Mouse (Mus musculus) stomach, embryonic 15.5 days (tissue): ENCODE data around the gene 1700019D03Rik. TPM values are rescaled to one million over a fixed set of nuclear protein-coding genes. Genes with fewer than 3 reads are reported as not detected.

Source experiments
- ATAC-seq: fragments of 200-750 bp; cut with Nextera tagmentation; 2 replicates; pipeline ENCODE4 v1.8.0; 2017; ENCODE audit warnings: low read depth, moderate number of reproducible peaks, moderate TSS enrichment; ENCODE audit not compliant: insufficient read depth, low FRiP score
- H3K27ac ChIP-seq: fragments of 300-500 bp; sonication (generic); 2 replicates; pipeline ENCODE4 v1.5.1; 2015; ENCODE audit warnings: mild to moderate bottlenecking, inconsistent platforms
- H3K27me3 ChIP-seq: fragments of 300-500 bp; sonication (generic); replicated peaks from 2 replicates; pipeline ENCODE4 v1.6.1; 2015; ENCODE audit warnings: inconsistent platforms
- H3K36me3 ChIP-seq: fragments of 300-500 bp; sonication (generic); 2 replicates; pipeline ENCODE4 v1.6.1; 2015; ENCODE audit warnings: inconsistent platforms
- H3K4me1 ChIP-seq: fragments of 300-500 bp; sonication (generic); 2 replicates; pipeline ENCODE4 v1.6.1; 2015; ENCODE audit warnings: inconsistent platforms
- H3K4me2 ChIP-seq: fragments of 300-500 bp; sonication (generic); 2 replicates; pipeline ENCODE4 v1.6.1; 2015; ENCODE audit warnings: mild to moderate bottlenecking, inconsistent platforms
- H3K4me3 ChIP-seq: fragments of 300-500 bp; sonication (generic); replicated peaks from 2 replicates; pipeline ENCODE4 v1.5.1; 2015; ENCODE audit warnings: inconsistent platforms
- H3K9ac ChIP-seq: fragments of 300-500 bp; sonication (generic); 2 replicates; pipeline ENCODE4 v1.6.1; 2015; ENCODE audit warnings: inconsistent platforms
- H3K9me3 ChIP-seq: fragments of 300-500 bp; sonication (generic); 2 replicates; pipeline ENCODE4 v1.6.1; 2016; ENCODE audit warnings: inconsistent platforms
- WGBS: fragments of 180-500 bp; shearing (Covaris S2); methylation state at CpG from one replicate; pipeline ENCODE4 v1.1.7; 2015; 5-methylcytosine and 5-hydroxymethylcytosine counted together
- polyA plus RNA-seq: library from polyadenylated mRNA; unstranded; fragments of >200 nt; fragmentation: Nextera tagmentation; extraction: Ambion mirVana; gene quantifications from 2 replicates; pipeline ENCODE4 v1.2.1, GENCODE M21; 2015

Gene 1700019D03Rik
- polyA plus RNA-seq: 13.5 and 14.5 TPM in 2 replicates

DNA sequence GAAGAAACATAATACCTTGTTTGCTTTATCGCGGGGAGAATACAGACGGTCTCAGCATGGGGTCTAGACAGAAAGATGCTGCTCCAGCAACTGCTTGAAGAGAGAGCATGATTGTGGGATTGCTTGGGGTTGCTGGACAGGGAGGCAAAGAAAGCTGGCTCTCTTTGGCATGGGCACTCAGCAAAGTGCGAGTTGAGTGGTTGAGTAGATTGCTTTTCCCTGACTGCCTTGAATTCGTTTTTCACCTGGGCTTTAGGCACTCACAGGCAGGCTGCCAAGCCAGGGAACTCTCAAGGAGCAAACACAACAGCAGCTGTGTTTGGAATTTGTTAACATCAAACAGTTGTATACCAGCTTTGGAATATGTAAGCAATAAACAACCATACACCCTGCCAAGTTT, at the start of gene 1700019D03Rik:
Gene 1700019D03Rik (minus strand): TSS at position 101 of the 400 bp plus-strand sequence.
- 47% methylated on average over 5 of the region's 5 CpGs for WGBS
- Histone ChIP-seq H3K4me3 (no peak within 1 kb of the TSS), H3K4me2 (no peak within 1 kb of the TSS), H3K9me3 (no peaks in the 10 kb centered on the region), H3K36me3 (no peaks in the 10 kb centered on the region), H3K9ac (no peak within 1 kb of the TSS), H3K4me1 (no peaks in the 10 kb centered on the region), H3K27me3 (no peaks in the 10 kb centered on the region), H3K27ac (no peak within 1 kb of the TSS)
- ATAC-seq: no peak

DNA sequence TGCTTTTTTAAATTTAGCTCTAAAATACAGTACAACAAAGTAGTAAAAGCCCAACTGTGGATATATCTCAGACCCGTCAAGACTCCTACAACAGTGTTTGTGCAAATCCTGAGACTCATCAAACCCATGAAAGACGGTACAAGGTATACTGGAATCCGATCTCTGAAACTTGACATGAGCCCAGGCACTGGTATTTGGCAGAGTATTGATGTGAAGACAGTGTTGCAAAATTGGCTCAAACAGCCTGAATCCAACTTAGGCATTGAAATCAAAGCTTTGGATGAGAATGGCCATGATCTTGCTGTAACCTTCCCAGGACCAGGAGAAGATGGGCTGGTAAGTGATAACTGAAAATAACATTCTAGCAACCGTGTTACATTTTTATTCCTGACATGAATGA, 43.9 kb upstream of the 1700019D03Rik start:
- Histone ChIP-seq H3K36me3 (no peaks in the 10 kb centered on the region), H3K27me3 (no peaks in the 10 kb centered on the region), H3K9me3 (no peaks in the 10 kb centered on the region), H3K4me3 (no peak overlapping the region), H3K4me2 (no peak overlapping the region), H3K4me1 (peaks cover 4% of the 10 kb centered on the region; the same call in 1 of the 2 replicates), H3K27ac (no peak overlapping the region), H3K9ac (no peak overlapping the region)
- no peak for ATAC-seq
- 86% methylated on average over 4 of the region's 4 CpGs for WGBS

DNA sequence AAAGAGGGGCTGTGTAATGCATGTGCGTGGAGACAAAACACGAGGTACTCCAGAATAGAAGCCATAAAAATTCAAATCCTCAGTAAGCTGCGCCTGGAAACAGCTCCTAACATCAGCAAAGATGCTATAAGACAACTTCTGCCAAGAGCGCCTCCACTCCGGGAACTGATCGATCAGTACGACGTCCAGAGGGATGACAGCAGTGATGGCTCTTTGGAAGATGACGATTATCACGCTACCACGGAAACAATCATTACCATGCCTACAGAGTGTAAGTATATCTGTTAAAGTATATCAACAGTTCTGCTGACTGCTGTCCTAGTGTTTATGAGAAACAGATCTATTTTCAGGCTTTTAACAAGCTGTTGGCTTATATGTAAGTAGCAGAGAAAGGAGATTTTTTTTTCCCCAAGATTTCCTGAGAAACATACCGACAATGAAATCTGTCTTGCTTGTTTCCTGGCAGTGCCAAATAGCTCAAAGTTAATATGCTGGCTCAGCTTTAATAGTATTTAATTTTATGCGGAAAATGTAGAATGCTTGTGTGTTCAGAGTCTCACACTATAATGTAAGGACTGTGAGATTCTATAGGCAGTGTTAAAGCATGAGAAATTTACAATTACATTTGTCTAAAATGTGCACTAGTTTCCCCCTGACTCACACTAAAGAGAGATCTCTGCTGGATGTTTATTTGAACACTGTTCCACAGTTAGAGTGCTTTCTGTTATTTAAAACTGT, 42.1 kb upstream of the 1700019D03Rik start:
- WGBS: 40% methylated on average over 13 of the region's 13 CpGs

DNA sequence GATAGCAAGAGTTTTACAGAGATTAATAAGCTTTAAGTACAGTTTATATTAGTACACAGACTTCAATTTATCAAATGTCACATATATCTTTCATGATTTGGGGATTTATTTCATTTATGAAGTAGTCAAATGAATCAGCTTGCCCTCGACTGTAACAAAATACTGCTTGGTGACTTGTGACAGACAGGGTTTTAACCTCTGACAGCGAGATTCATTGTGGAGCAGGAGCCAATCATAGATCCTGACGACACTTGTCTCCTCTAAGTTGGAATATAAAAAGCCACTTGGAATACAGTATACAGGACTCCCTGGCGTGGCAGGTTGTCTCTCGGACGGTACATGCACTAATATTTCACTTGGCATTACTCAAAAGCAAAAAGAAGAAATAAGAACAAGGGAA, 41.4 kb upstream of the 1700019D03Rik start, which contains the start of gene Mstn:
Gene Mstn (plus strand): TSS at position 301 of the 400 bp plus-strand sequence.
- Histone ChIP-seq H3K27ac (no peak within 1 kb of the TSS), H3K9me3 (no peaks in the 10 kb centered on the region), H3K27me3 (no peaks in the 10 kb centered on the region), H3K4me2 (peak within 1 kb of the TSS; percentile 14; the same call in 1 of the 2 replicates), H3K36me3 (no peaks in the 10 kb centered on the region), H3K4me1 (peaks cover 4% of the 10 kb centered on the region; the same call in 1 of the 2 replicates), H3K9ac (no peak within 1 kb of the TSS), H3K4me3 (no peak within 1 kb of the TSS)
- 46% methylated on average over 6 of the region's 6 CpGs for WGBS
- ATAC-seq: no peak

More for the DNA sequence above, 42.1 kb upstream of the 1700019D03Rik start:
- Histone ChIP-seq H3K4me2 (peak overlapping the region; percentile 14; the same call in 1 of the 2 replicates), H3K9ac (no peak overlapping the region), H3K4me1 (peaks cover 4% of the 10 kb centered on the region; the same call in 1 of the 2 replicates), H3K4me3 (no peak overlapping the region), H3K27ac (no peak overlapping the region), H3K27me3 (no peaks in the 10 kb centered on the region), H3K9me3 (no peaks in the 10 kb centered on the region), H3K36me3 (no peaks in the 10 kb centered on the region)
- ATAC-seq: no peak

DNA sequence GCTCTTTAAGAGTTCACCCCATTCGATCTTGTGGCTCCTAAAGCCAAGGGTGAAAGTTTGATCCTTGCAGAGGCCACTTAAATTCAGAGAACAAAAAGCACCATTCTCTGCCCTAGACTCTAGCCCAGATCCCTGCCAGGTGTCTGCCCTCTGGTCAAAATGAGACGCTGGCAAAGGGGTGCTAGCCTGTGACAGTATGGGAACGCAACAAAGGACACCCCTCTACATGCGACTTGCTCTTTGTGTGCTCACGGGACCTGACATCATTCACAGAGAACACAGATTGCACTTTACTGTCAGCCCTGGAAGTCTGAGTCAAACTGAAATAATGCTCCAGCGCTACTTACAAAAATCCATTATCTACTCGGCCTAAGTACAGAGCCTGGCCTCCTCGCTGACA, 40.5 kb upstream of the 1700019D03Rik start:
- Histone ChIP-seq H3K27me3 (no peaks in the 10 kb centered on the region), H3K4me2 (no peak overlapping the region), H3K4me1 (peaks cover 4% of the 10 kb centered on the region; the same call in 1 of the 2 replicates), H3K9me3 (no peaks in the 10 kb centered on the region), H3K4me3 (no peak overlapping the region), H3K27ac (no peak overlapping the region), H3K36me3 (no peaks in the 10 kb centered on the region), H3K9ac (no peak overlapping the region)
- ATAC-seq: no peak
- 44% methylated on average over 8 of the region's 8 CpGs for WGBS

DNA sequence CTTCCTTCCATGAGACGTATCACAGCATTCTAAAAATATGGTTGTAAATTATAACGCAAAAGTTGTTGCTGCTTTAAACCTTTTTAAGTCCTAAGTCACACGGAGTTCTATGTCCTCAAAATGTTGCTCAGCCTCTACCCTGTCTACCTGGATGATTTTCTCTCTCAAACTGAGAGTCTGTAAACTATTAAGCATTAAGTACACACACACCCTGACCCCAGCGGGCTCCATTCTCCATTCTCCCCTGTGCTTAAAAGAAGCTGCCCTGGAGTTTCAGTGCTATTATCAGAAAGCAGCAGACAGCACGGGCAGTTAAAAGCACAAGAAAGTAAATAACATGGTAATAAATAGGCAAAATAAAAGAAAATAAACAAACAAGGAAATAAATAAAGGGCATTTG, 39.1 kb upstream of the 1700019D03Rik start:
- WGBS: 54% methylated on average over 5 of the region's 5 CpGs
- Histone ChIP-seq H3K4me3 (no peak overlapping the region), H3K4me2 (no peak overlapping the region), H3K27me3 (no peaks in the 10 kb centered on the region), H3K27ac (no peak overlapping the region), H3K9ac (no peak overlapping the region), H3K9me3 (no peaks in the 10 kb centered on the region), H3K4me1 (peaks cover 4% of the 10 kb centered on the region; the same call in 1 of the 2 replicates), H3K36me3 (no peaks in the 10 kb centered on the region)
- no peak for ATAC-seq

DNA sequence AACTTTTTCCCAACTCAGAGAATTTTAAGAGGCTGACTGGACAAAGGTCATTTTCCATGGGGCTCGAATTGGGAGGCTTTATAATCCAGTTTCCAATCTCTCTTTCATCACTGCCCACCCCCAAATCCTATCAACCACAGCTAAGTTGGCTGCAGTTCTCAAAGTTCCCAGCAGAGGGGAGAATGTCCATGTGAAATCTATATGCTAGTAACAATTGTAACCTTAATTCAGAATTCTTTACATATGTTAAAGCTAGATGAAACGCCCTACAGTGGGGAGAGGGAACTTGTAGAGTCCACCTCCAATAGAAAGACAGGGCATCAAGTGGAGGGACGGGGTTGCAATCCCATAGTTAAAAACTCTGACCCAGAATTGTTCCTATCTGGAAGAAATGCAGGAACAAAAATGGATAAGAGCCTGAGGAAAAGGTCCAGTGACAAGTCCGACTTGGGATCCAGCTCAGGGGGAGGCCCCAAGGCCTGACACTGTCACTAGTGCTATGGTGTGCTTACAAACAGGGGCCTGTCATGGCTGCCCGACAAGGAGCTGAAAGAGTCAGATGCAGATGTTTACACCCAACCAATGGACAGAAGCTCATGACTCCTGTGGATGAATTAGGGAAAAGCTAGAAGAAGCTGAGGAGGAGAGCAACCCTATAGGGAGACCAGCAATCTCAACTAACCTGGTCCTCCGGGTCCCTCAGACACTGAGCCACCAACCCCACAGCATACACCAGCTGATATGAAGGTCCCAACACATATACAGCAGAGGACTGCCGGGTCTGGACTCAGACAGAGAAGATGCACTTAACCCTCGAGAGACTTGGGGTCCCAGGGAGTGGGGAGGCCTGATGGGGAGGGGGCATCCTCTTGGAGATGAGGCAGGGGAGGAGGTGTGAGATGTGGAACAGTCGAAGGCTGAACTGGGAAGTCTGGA, 33.4 kb upstream of the 1700019D03Rik start:
- H3K4me2 ChIP-seq: no peak overlapping the region
- ATAC-seq: no peak
- no peaks in the 10 kb centered on the region for H3K9me3 ChIP-seq
- no peak overlapping the region for H3K4me3 ChIP-seq
- no peaks in the 10 kb centered on the region for H3K4me1 ChIP-seq
- H3K9ac ChIP-seq: no peak overlapping the region
- no peak overlapping the region for H3K27ac ChIP-seq
- no peaks in the 10 kb centered on the region for H3K36me3 ChIP-seq
- 50% methylated on average over 9 of the region's 9 CpGs for WGBS
- H3K27me3 ChIP-seq: no peaks in the 10 kb centered on the region

DNA sequence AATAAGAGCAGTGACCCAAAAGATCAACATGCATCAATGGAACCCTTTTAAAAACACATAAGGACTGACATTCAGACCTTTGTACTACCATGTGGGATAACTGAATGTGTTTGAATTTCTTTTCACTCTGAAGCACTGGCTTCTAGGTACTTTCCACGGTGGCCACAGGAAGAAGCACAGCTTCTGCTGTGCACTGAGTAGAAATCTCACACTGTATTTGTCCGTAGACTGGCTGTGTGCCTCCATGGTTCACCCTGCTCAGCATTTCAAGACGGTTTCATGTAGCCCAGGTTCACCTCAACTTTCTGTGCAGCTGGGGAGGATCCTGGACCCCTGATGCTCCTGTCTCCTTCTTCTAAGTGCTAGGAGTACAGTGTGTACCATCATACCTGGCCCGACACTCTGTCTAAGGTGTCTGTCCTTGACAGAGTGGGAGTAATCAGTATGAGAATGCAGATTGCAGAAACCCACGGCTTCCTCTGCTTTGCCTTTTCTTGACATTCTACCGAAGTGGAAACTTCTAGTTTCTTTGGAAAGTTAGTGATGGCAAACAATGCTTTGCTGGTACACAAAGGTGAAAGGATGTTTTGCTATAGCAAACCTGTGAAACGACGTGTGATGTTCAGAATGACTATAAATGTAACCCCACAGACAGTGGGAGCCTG, 29.9 kb upstream of the 1700019D03Rik start:
- WGBS: 77% methylated on average over 8 of the region's 8 CpGs
- H3K36me3 ChIP-seq: no peaks in the 10 kb centered on the region

DNA sequence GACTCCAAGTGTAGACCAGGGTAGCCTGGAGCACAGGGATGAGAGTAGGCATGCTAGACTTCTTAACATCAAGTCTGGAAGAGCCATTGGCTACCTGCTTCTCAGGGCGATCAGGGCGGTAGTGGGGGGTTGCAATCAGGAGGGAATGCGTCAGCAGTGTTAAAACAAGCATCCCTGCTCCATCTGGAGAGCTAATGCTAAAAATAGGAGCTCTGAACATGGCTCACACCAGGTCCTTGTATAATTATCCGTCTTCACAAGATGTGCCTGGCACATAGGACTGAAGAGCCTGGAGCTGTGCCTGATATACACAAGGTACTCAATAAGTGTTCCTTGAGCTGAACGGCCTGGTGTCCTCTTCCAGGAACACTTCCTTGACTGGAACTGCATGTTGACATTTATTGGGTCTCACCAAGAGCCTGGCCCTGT, 17.5 kb upstream of the 1700019D03Rik start:
- no peak overlapping the region for H3K27ac ChIP-seq
- no peak overlapping the region for H3K9ac ChIP-seq
- H3K4me2 ChIP-seq: no peak overlapping the region
- 81% methylated on average over 5 of the region's 5 CpGs for WGBS
- H3K9me3 ChIP-seq: no peaks in the 10 kb centered on the region
- no peaks in the 10 kb centered on the region for H3K27me3 ChIP-seq
- no peaks in the 10 kb centered on the region for H3K4me1 ChIP-seq
- H3K36me3 ChIP-seq: no peaks in the 10 kb centered on the region
- no peak overlapping the region for H3K4me3 ChIP-seq
- no peak for ATAC-seq

More for the DNA sequence above, 29.9 kb upstream of the 1700019D03Rik start:
- Histone ChIP-seq H3K27ac (no peak overlapping the region), H3K4me3 (no peak overlapping the region), H3K4me1 (no peaks in the 10 kb centered on the region), H3K4me2 (no peak overlapping the region), H3K9me3 (no peaks in the 10 kb centered on the region), H3K27me3 (no peaks in the 10 kb centered on the region), H3K9ac (no peak overlapping the region)
- ATAC-seq: no peak

DNA sequence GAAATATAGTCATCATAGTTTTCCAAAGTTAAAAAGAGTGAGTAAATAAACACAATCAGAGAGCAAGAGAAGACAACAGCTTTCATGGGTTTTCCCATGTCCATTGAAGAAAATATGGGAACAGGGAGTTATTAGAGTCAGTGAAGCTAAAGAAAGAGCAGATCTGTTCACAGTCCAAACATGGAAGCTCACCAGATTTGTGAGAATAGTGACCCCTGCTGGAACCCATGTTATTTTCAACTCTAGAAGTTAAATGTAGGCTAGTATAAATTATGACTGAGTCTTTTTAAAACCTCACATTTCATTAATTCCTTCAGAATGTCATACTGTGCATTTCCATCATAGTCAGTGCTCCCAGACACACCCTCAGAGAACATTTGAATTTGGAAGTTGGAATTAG, 12.6 kb upstream of the 1700019D03Rik start:
- Histone ChIP-seq H3K4me1 (no peaks in the 10 kb centered on the region), H3K27me3 (no peaks in the 10 kb centered on the region), H3K4me2 (no peak overlapping the region), H3K36me3 (no peaks in the 10 kb centered on the region), H3K9me3 (no peaks in the 10 kb centered on the region), H3K4me3 (no peak overlapping the region), H3K27ac (no peak overlapping the region), H3K9ac (no peak overlapping the region)
- ATAC-seq: no peak

DNA sequence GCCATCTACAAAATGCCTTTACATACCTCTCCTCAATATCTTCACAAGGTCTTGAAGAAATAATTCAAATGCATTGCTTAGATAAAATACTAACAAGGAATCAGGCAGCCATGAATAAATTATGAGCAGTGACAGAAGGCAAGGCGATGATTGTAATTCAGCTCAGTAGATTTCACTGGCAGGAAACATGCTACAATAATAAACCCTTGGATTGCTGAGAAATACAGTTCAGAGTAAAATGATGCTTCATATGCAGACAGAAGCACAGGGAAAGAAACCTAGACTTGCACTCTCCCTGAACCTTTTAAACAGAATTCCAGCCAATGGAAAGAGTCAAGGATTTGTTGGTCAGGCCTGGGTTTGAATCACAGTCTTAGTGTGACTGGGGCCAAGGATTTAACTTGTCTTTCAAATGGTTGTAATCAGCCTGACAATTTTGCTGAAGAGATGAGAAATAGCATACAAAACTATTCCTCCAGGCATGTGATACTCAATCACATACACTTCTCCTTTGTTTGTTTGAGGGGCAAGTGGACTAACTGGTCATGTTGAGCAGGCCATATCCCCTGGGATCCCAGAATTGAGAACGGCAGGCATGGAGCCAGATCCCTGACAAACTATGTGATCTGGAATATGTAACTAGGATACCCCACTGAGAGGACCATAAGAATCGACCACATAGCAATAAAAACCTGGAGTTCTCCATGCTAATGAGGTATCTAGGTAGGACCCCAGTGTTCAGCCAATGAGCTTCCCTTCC, 1.1 kb downstream of the 1700019D03Rik start:
- no peaks in the 10 kb centered on the region for H3K9me3 ChIP-seq
- no peaks in the 10 kb centered on the region for H3K27me3 ChIP-seq
- no peak overlapping the region for H3K27ac ChIP-seq
- H3K4me1 ChIP-seq: no peaks in the 10 kb centered on the region
- no peak for ATAC-seq
- 65% methylated on average over 3 of the region's 3 CpGs for WGBS
- H3K36me3 ChIP-seq: no peaks in the 10 kb centered on the region
- H3K4me3 ChIP-seq: no peak overlapping the region
- H3K4me2 ChIP-seq: no peak overlapping the region
- no peak overlapping the region for H3K9ac ChIP-seq
